Mouse (Mus musculus): ENCODE measurements around the gene Lima1.

- no peak for TF ChIP-seq CTCF (IDR thresholded peaks at IDR 0.05; ENCODE audit: borderline replicate concordance, extremely low read depth, insufficient read depth, insufficient read length)
- no peak for TF ChIP-seq POLR2A (IDR thresholded peaks at IDR 0.05; ENCODE audit: borderline replicate concordance, extremely low read depth, insufficient read depth, insufficient read length, poor library complexity, severe bottlenecking)
These were observed 11.9 kb downstream of the Lima1 start for GRCm38 (mm10) chr15:99863358-99863757.

Measured in brain, embryonic 14.5 days (tissue).